Mouse (Mus musculus): ENCODE measurements around the gene Myrf.

- TF ChIP-seq POLR2A (IDR thresholded peaks at IDR 0.05; ENCODE audit: borderline replicate concordance, extremely low read depth, low read depth, low read length): no peak
- no peak for TF ChIP-seq CTCF (IDR thresholded peaks at IDR 0.05; ENCODE audit: insufficient read depth, low read length)
Measured at GRCm38 (mm10) chr19:10270356-10270755, 29.8 kb upstream of the Myrf start.
